Mouse (Mus musculus): ENCODE results near the gene Slc17a2. TPM values are rescaled to one million over a fixed set of nuclear protein-coding genes. Genes with fewer than 3 reads are reported as not detected.
"Not testable (repeated sequence)": the region's sequence is repeated elsewhere in the genome, so short reads cannot be mapped to it uniquely, and the experiment has no call there.

Slc17a2 gene
- total and polyA plus RNA-seq, 3 experiments: 0.11 TPM; not detected in 2

DNA sequence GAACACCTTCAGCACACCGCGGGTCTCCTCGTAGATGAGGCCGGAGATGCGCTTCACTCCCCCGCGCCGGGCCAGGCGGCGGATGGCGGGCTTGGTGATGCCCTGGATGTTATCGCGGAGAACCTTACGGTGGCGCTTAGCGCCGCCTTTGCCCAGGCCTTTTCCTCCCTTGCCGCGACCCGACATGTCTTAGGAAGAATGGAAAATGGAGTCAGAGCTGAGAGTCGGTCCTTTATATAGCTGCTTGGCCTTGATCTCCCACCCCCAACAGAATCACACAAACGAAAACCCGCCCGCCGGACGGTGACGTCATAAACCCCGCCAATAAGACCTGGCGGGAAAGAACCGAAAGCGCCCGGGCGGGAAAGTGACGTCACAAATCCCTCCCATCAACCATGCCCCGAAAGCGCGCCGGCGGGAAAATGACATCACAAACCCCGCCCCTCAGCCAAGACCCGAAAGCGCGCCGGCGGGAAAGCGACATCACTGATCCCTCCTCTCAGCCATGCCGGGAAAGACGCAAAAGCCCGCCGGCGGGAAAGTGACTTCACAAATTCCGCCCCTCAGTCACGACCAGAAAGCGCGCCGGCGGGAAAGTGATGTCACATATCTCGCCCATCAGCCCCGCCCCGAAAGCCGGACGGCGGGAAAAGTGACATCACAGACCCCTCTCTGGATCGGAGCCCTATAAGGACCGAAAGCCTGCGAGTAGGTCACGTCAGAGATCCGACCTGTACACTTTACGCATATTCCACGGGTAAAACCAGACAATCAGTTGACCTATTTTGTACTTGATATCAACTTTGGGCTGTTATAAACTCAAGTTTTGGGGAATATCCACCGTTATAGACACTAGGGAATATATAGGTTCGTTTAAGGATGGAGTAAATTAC, 45.6 kb upstream of the Slc17a2 start, which contains the start of gene Hist1h4a:
Gene Hist1h4a (minus strand): TSS at position 259 of the 893 bp plus-strand sequence.
- H3K36me3 ChIP-seq (replicated peaks): no peaks in the 10 kb centered on the region
- peak; percentile 45 for ATAC-seq (ENCODE audit: extremely low read depth, insufficient number of reproducible peaks, low FRiP score, poor library complexity, severe bottlenecking)
- H3K4me1 ChIP-seq (ENCODE audit: insufficient read depth, low read depth, low read length): peaks cover 47% of the 10 kb centered on the region
- no peaks in the 10 kb centered on the region for H3K27me3 ChIP-seq (ENCODE audit: insufficient read depth, low read length)
- no peak for TF ChIP-seq CTCF (IDR thresholded peaks at IDR 0.05; ENCODE audit: low read depth, low read length)
- peak; percentile 90; the same call in 1 of the 2 replicates for TF ChIP-seq POLR2AphosphoS5 (IDR thresholded peaks at IDR 0.05; ENCODE audit: insufficient replicate concordance, low read depth, low read length)
- DNase-seq (ENCODE audit: low spot score): peak; percentile 74
- H3K4me3 ChIP-seq (ENCODE audit: low read depth, low read length): peak within 1 kb of the TSS; percentile 68
- no peaks in the 10 kb centered on the region for H3K9me3 ChIP-seq (replicated peaks)

DNA sequence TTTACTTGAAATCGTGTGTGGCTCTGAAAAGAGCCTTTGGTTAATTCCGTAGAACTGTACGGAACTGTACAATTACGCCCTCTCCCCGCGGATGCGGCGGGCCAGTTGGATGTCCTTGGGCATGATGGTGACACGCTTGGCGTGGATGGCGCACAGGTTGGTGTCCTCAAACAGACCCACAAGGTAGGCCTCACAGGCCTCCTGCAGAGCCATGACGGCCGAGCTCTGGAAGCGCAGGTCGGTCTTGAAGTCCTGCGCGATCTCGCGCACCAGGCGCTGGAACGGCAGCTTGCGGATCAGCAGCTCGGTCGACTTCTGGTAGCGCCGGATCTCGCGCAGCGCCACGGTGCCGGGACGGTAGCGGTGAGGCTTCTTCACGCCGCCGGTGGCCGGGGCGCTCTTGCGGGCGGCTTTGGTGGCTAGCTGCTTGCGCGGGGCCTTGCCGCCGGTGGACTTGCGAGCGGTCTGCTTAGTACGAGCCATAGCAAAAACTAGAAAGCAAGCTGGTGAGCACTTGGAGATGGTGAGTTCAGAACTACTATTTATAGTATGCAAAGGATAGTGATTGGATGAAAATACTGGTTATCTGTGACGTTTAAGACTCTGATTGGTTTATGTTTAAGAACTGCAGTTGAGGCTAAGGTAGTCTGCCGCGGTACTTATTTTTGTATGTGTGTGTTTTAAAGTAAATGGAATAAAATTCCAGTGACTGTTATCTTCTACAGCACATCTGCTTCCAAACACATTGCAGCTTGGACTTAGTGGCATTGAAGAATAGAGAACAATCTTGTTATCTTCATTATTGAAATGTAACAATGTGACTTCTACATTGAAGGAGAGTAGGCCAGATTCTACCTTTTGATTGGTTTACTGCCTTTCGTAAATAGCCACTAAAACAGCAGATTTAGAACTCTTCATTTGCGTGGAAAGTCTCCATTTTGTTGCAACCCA, 44.6 kb upstream of the Slc17a2 start, which contains the start of gene Hist1h3a:
Gene Hist1h3a (minus strand): TSS at position 516 of the 951 bp plus-strand sequence.
- DNase-seq (ENCODE audit: low spot score): peak; percentile 57
- ATAC-seq (ENCODE audit: extremely low read depth, insufficient number of reproducible peaks, low FRiP score, poor library complexity, severe bottlenecking): peak; percentile 36; the same call in 1 of the 2 replicates
- Histone ChIP-seq H3K4me1 (ENCODE audit: insufficient read depth, low read depth, low read length) (peaks cover 54% of the 10 kb centered on the region), H3K4me3 (ENCODE audit: low read depth, low read length) (peak within 1 kb of the TSS; percentile 68)
- not testable (repeated sequence) for H3K36me3 ChIP-seq (replicated peaks); H3K9me3 ChIP-seq (replicated peaks); H3K27me3 ChIP-seq (ENCODE audit: insufficient read depth, low read length)
- TF ChIP-seq POLR2AphosphoS5 (IDR thresholded peaks at IDR 0.05; ENCODE audit: insufficient replicate concordance, low read depth, low read length) (peak; percentile 95), TAL1 (conservative IDR thresholded peaks at IDR 0.05; ENCODE audit: low read depth, low read length) (0 out of 2 replicates have a peak, but pooled peaks have one; percentile 13)

DNA sequence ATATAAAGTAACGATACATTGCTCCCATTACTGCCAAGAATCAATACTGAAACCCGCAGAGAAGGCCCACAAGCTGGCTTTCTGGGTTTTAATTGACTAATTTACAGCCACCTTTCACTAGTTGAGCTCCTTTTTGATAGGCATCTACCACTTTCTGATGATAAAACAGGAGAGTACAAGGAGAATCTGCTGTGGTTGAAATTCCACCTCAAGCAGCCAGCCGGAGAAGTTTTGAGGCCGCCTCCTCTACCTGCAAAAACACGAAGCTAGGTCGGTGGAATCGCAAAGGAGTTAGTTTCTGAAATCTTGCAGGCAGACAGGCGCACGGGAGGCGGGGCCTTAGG, 43.6 kb upstream of the Slc17a2 start:
- Histone ChIP-seq H3K27me3 (ENCODE audit: insufficient read depth, low read length) (no peaks in the 10 kb centered on the region), H3K36me3 (replicated peaks) (no peaks in the 10 kb centered on the region), H3K4me1 (ENCODE audit: insufficient read depth, low read depth, low read length) (peaks cover 55% of the 10 kb centered on the region), H3K4me3 (ENCODE audit: low read depth, low read length) (peak overlapping the region; percentile 64; the same call in 1 of the 2 replicates), H3K9me3 (replicated peaks) (no peaks in the 10 kb centered on the region)
- ATAC-seq (ENCODE audit: extremely low read depth, insufficient number of reproducible peaks, low FRiP score, poor library complexity, severe bottlenecking) (no peak), DNase-seq (ENCODE audit: low spot score) (no peak)
- TF ChIP-seq GATA1 (IDR thresholded peaks at IDR 0.05; ENCODE audit: borderline replicate concordance, low read length) (no peak), POLR2AphosphoS5 (IDR thresholded peaks at IDR 0.05; ENCODE audit: insufficient replicate concordance, low read depth, low read length) (no peak), GATA2 (IDR thresholded peaks at IDR 0.05; ENCODE audit: borderline replicate concordance, low read depth, low read length) (no peak), CTCF (IDR thresholded peaks at IDR 0.05; ENCODE audit: low read depth, low read length) (no peak), TAL1 (conservative IDR thresholded peaks at IDR 0.05; ENCODE audit: low read depth, low read length) (no peak)

DNA sequence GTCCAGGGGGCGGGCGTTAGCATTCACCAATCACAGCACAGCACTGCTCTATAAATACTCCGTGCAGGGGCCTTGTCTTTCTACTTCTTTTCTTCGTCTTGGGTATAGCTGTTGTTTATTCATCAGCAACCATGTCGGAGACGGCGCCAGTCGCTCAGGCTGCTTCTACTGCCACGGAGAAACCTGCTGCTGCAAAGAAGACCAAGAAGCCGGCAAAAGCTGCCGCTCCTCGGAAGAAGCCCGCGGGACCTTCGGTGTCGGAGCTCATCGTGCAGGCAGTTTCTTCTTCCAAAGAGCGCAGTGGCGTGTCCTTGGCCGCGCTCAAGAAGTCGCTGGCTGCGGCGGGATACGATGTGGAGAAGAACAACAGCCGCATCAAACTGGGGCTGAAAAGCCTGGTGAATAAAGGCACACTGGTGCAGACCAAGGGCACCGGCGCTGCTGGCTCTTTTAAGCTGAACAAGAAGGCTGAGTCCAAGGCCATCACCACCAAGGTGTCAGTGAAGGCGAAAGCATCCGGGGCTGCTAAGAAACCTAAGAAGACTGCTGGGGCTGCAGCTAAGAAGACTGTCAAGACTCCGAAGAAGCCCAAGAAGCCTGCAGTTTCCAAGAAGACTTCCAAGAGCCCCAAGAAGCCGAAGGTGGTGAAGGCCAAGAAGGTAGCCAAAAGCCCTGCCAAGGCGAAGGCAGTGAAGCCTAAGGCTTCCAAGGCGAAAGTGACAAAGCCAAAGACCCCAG, 43.0 kb upstream of the Slc17a2 start, which contains the start of gene Hist1h1a:
Gene Hist1h1a (plus strand): TSS at position 81 of the 738 bp plus-strand sequence.
- DNase-seq (ENCODE audit: low spot score) (peak; percentile 74), ATAC-seq (ENCODE audit: extremely low read depth, insufficient number of reproducible peaks, low FRiP score, poor library complexity, severe bottlenecking) (peak; percentile 25)
- H3K27me3 ChIP-seq (ENCODE audit: insufficient read depth, low read length): no peaks in the 10 kb centered on the region
- H3K4me1 ChIP-seq (ENCODE audit: insufficient read depth, low read depth, low read length): peaks cover 59% of the 10 kb centered on the region
- H3K4me3 ChIP-seq (ENCODE audit: low read depth, low read length): peak within 1 kb of the TSS; percentile 64
- no peaks in the 10 kb centered on the region for H3K9me3 ChIP-seq (replicated peaks)
- H3K36me3 ChIP-seq (replicated peaks): no peaks in the 10 kb centered on the region
- no peak for TF ChIP-seq TAL1 (conservative IDR thresholded peaks at IDR 0.05; ENCODE audit: low read depth, low read length)
- TF ChIP-seq POLR2AphosphoS5 (IDR thresholded peaks at IDR 0.05; ENCODE audit: insufficient replicate concordance, low read depth, low read length): peak; percentile 98

DNA sequence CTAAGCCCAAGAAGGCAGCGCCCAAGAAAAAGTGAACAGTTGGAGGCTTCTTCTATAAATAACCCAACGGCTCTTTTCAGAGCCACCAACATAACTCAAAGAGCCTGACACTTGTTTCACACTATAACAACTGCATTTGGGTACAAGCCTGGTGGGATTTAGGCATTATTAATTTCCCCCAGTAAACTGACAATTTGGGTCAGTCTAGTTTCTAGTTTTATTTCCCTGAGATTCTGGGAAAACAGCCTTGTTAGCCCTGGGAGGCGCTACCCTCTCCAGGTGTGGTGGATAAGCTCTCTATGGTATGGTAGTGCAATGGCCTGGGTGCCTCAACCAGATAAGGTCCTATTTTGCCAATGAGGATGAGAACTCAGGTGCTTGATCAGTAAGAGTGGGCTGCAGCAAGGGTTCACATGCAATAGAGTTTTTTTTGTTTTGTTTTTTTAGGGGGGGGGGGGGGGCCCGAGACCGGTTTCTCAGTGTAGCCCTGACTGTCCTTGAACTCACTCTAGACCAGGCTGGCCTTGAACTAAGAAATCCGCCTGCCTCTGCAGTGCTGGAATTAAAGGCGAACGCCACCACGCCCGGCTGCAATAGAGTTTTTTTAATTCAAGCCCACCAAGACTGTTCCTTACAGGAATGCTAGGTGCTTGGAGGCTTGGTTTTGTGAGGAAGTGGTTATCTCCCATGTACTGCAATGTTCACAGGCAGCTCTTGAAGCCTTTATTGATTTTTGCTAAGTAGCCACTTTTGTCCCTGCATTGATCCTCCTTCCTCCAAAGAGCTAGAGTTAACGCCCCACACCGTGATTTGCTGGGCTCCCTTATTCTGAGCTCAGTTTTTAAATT, 42.2 kb upstream of the Slc17a2 start:
- no peak for DNase-seq (ENCODE audit: low spot score)
- H3K27me3 ChIP-seq (ENCODE audit: insufficient read depth, low read length): no peaks in the 10 kb centered on the region
- peaks cover 60% of the 10 kb centered on the region for H3K4me1 ChIP-seq (ENCODE audit: insufficient read depth, low read depth, low read length)
- peak; percentile 98; the same call in 1 of the 2 replicates for TF ChIP-seq POLR2AphosphoS5 (IDR thresholded peaks at IDR 0.05; ENCODE audit: insufficient replicate concordance, low read depth, low read length)
- no peak for TF ChIP-seq CTCF (IDR thresholded peaks at IDR 0.05; ENCODE audit: low read depth, low read length)
- no peaks in the 10 kb centered on the region for H3K36me3 ChIP-seq (replicated peaks)
- no peak for ATAC-seq (ENCODE audit: extremely low read depth, insufficient number of reproducible peaks, low FRiP score, poor library complexity, severe bottlenecking)
- peak overlapping the region; percentile 64; the same call in 1 of the 2 replicates for H3K4me3 ChIP-seq (ENCODE audit: low read depth, low read length)
- H3K9me3 ChIP-seq (replicated peaks): no peaks in the 10 kb centered on the region
